Mouse (Mus musculus): ENCODE data around the gene Abi3.
"Not testable (repeated sequence)": the region's sequence is repeated elsewhere in the genome, so short reads cannot be mapped to it uniquely, and the experiment has no call there.

Gene Abi3

DNA sequence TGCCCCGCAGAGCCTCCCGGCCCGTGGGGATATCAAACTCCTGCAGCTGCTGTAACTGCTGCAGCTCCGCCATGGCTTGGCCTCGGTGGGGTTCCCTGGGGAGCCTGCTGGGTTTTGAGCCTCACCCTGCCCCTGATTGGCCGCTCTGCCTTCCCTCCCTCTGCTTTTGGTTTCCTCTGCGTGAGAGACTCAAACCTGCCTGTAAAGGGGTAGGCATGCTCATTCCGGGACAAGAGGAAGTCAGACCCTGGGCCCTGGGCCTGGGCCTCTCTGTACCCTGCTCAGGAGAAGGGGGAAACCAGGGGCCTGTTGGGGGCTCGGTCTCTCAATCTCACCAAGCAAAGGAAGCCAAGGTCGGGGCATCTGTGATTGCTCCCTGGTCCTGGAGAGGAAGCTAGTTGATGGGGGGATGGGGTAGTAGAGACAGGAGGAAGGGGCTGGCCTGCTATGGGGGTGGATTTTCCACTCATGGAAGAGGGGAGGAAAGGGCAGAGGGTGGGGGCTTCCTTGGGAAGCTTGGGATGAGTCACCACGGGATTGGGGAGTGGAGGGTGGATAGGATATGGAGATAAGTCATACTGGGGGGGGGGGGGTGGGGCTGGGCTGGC is at the start of gene Abi3:
Gene Abi3 (minus strand): TSS at position 403 of the 608 bp plus-strand sequence.
- DNase-seq (ENCODE audit: low spot score in 2 of 2) = peak; percentile 66 to 76

DNA sequence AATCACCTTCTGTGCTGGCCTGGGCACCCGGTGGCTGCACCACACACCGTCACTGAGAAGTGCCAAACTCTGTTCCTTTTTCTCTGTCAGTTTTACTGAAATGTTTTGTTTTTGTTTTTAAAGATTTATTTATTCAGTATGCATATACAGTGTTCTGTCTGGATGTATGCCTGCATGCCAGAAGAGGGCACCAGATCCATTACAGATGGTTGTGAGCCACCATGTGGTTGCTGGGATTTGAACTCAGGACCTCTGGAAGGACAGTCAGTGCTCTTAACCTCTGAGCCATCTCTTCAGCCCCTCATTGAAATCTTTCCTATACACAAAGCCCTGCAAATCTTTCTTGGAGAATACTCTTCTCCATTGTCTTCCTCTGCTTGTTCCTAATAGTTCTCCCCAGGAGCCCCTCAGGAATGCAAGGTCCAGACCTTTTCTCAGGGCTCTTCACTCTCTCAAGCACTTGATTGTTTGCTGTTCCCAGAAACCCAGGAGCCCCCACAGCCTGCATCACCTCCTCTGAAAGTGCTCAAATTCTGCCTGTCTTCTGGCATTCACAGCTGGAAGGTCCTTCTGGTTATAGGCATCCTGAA is 48.3 kb upstream of the Abi3 start:
- DNase-seq (ENCODE audit: low spot score in 2 of 2) = no peak

DNA sequence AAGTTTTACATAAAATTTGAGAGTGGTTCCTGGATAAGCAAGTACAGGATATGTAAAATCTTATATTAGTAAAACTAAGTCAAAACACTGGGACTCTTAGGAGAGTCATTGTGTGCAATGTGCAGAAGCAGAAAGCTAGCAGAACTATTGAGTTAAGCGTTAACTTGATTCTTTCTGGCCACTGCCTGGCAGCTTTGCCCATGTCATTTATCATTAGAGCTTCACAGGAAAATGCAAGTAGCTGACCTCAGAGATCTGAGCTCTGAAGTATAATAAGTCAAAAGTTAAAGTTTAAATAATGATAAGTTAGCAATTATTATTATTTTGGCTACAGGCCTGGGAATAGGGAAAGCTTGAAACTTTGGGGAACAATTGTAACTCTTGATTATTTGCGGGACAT is 37.6 kb upstream of the Abi3 start:
- DNase-seq (ENCODE audit: low spot score in 2 of 2) = not testable (repeated sequence)

DNA sequence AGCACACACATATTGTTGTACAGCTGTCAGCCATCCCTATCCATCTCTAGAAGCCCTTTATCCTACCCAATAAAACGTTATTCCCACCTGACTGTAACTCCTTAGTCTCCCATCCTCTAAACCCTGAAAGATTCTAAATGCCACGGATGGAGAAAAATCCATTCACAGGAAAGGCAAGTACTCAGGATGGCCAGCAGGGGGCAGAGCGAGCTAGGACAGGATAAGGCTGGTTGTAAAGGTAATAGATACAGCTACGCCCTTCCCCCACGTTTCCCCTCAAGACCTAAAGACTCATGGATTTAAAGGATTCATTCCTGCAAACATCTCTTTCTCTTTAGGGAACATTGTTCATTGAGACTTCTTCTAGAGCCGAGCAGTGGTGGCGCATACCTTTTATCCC is 34.0 kb upstream of the Abi3 start:
- DNase-seq (ENCODE audit: low spot score in 2 of 2) = peak in 1 of 2 experiments; percentile 16

DNA sequence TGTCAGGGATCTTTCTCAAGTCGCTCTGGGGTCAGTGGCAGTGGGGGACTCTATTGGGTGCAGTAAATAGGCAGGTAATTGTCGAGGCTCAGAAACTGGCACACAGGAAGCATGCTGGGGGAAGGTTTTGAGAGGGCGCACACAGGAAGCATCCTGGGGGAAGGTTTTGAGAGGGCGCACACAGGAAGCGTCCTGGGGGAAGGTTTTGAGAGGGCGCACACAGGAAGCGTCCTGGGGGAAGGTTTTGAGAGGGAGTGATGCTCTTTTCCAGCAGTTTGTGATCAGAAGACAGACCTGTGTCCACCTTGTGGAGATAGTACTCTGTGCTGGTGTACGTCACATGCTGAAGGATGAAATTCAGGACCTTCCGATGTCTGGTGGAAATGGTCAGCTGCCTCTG is 33.5 kb upstream of the Abi3 start:
- no peak for DNase-seq (ENCODE audit: low spot score in 2 of 2)

DNA sequence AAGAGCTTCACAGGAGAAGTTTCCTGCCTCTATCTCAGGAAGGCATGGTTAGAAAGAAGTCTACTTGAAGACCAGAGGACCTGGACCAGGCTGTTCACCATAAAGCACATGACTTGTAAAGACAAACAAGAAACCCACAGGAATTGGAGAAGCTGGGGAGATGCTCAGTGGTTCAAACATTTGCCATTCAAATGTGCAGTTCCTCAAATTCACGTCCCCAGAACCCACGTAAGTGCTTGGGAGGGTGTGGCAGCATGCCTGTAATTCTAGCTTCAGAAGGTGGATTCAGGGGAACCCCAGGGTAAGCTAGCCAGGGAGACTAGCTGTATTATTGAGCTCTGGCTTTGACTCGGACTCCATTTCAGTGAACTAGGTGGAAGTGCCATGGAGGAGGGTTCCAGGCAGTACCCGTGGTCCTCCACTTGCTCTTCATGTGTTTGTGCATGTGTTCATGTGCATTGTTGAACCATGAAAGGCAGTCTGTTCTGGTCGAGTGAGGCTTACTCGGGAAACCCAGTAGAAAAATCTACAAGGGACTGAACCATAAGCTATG is 27.7 kb upstream of the Abi3 start:
- no peak for DNase-seq (ENCODE audit: low spot score in 2 of 2)

DNA sequence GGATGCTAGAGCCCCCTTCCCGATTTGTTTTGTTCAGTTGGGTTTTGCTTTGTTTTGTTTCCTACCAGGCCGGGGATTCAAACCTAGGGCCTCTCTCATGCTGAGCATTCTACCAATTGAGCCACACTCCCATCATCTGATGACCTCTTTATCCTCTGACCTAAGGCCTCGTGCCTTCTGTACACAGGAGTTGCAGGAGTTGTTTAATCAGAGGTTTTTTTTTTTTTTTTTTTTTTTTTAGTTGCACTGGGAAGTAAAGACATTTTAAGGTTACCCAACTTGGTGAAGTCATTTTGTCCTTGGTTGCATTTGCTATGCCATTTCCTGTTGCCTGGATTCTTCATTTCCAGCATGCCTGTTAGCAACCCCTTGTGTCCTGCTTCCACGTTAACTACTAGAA is 27.2 kb upstream of the Abi3 start:
- no peak for DNase-seq (ENCODE audit: low spot score in 2 of 2)

DNA sequence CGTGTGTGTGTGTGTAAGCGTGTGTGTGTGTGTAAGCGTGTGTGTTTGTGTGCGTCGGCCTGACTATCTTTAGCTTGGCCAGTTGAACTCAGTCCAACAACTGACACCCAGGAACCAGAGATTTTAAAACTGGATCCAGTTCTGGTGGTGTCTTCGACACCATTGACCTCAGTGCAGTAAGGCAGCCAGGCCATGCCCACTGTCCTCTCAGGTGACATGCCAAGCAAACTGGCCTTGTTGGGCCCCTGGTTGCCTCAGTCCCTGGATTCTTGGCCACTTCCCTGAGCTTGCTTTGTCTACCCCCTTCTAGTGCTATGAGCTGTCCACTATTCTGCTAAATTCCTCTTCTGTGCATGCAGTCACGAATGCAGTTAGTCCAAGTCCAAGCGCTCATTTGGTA is 19.1 kb upstream of the Abi3 start:
- no peak for DNase-seq (ENCODE audit: low spot score in 2 of 2)

DNA sequence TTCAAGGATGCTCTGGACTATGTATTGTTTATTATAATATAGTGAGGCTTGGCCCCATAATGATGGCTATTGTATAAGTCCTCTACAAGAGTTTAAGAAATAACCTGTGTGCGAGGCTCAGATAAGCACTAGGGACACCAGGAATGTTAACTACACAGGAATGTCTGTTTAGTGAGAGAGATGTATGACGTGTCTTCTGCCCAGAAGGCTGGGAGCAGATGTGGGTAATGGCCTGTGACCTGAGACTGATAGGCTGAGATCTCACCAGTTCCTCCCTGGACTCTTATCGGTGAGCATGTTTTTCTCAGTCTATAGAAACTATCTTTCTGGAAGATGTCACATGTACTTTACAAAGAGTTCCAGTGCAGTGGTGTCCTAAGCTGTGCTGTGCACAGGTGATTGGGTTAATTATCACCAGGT is 17.8 kb upstream of the Abi3 start:
- no peak for DNase-seq (ENCODE audit: low spot score in 2 of 2)

DNA sequence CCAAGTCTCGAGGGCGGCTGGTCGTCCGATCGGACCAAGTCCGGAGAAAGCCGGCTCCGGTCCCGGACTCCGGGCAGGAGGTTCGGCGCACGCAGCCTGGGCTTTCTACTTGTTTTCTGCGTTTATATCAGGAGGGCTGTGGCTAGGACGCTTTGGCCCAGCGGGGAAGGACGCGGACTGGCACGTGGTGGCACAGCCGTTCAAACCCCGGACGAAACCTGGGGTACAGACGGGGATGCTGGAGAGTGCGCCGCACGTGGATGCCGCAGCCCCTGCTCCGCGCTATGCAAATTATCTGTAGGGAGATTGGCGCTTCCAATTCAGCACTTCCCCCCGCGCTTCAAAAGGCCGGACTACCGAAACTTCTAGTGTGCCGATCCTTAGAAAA is 17.2 kb upstream of the Abi3 start:
- DNase-seq (ENCODE audit: low spot score in 2 of 2) = no peak

DNA sequence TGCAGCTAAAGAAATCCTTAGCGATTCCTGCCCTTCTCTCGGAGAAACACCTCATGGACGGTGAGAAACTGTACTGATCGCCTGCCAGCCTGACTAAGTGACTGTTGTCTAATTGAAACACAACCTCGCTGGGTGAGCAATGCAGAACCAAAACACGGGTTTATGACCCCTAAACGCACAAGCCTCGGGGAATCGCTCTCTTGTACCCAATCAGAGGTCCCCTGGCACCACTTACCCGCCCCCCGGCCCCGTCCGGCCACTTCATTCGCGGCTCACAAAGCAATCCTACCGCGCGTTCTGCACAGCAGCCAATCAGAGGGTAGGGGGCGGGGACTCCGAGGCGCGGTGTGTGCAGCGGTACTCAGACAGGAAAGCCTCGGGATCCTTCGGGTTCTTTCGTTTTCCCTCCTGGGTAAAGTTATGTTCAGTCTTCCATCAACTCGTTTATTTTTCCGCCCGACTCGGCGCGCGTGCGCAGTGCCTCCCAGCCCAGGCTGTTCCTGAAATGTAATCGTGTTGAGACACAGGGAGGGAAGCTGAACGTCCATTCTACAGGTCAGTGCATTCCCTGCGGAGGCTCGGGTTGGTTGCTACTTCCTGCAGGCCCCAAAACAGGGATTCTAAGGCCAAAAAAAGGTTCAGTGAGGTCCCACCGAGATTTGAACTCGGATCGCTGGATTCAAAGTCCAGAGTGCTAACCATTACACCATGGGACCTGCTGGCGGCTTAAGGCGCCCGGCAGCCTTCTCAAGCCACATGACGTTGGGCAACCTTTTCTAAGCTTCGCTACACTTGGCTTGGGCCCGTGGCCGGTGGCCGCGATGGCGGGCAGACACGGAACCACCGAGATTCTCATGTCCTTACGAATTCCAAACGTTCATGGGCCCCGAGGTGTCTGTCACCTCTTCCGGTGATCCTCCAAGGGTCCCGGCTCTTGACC is 16.5 kb upstream of the Abi3 start:
- DNase-seq (ENCODE audit: low spot score in 2 of 2) = peak; percentile 98

DNA sequence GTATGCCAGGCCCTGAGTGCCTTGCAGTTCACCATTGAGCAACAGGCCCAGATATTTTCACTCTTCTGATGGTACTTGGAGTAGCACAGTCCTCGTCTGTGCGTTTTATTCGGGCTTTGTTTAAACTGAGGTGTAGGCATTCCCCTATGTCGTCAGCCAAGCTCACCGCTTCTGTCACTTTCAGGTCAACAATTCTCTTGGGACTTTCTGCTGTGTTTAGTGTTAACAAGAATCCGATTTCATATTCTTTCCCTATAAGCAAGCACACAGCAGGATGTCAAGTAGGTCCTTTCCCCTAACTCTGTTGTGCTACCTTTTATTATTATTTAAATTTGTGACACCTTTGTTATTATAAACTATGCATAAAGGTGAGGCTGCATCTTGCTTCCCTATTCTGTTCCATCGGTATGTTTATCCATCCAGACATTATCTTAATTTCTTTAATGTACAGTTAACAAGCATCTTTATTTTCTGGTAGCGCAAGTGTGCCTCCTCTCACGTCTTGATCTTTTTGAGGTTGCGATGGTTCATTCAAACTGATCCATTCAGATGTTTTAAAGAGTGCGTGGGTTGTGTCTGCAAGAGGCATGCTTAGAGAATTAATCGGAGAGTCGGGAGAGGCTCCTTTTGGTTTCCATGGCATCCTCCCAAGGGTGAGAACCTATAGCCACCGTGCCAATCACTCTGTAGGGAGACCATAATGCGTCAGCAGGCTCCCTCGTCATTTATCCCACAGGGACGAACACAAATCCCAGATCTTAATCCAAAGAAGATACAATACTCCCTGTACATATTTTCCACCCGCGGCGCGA is 15.6 kb upstream of the Abi3 start:
- DNase-seq (ENCODE audit: low spot score in 2 of 2) = no peak

DNA sequence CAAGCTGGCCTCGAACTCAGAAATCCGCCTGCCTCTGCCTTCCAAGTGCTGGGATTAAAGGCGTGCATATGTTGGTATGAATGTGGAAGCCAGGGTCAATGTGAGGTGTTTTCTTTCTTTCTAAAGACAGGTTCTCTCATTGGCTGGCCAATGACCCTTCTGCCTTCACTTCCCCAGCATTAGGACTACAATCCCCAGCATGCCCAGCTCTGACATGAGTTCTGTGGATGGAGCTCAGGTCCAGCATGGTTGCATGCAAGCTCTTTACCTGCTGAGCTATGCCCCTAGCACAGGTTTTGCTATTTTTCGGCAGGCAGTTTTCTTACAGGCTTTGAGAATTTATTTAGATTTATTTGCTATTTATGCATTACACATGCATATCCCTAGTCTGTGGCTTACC is 15.0 kb upstream of the Abi3 start:
- DNase-seq (ENCODE audit: low spot score in 2 of 2) = no peak

DNA sequence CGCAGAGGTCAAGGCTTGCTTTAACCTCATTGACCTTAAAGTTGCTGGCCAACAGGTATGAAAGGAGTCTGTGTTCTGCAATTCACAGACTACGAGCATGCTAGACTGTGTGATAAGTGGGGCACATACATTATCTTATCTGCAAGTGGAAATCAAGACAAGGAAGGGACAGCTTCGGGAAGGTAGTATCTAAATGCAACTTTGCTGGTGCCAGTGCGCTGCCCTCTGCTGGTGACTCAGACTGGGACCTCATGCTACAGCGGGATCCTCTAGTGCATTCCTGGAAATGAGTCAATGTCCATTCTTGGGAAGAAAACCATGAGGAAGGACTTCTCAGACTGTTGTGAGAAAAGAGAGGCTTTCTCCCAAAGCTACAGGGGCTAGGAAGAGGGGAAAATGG is 11.4 kb upstream of the Abi3 start:
- DNase-seq (ENCODE audit: low spot score in 2 of 2) = peak in 1 of 2 experiments; percentile 59

DNA sequence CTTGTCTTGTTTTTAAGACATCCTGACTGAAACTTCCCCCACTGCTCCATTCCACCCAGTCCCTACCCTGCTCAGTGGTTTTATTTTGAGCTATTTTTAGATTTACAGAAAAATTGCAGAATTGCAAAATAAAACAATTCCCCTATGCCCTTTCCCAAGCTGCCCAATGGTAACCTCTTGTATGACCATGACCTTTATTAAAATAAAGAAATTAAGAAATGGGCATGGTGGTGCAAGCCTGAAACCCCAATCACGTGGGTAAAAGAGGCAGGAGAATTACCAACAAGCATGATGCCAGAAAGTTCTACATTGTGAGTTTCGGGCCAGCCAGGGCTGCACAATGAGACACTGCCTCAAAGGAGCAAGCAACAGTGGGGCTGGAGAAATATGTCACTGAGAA is 8.6 kb upstream of the Abi3 start:
- no peak for DNase-seq (ENCODE audit: low spot score in 2 of 2)

DNA sequence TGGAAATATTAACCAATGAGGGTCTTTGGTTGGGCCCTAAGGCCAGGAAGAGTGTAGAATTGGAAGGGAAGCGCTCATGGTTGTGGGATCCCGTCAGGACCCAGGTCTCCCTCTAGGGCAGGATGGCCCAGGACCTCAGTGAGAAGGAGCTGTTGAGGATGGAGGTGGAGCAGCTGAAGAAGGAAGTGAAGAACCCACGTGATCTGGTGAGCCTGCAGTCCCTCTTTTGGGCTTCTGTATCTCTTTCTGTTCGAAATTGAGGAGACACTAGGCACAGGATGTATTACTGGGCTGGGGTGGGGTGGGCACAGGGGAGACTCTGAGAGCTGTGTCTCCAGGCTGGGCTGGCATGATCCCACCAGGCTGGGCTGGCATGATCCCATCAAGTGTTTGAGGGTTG is 2.7 kb upstream of the Abi3 start:
- no peak for DNase-seq (ENCODE audit: low spot score in 2 of 2)

DNA sequence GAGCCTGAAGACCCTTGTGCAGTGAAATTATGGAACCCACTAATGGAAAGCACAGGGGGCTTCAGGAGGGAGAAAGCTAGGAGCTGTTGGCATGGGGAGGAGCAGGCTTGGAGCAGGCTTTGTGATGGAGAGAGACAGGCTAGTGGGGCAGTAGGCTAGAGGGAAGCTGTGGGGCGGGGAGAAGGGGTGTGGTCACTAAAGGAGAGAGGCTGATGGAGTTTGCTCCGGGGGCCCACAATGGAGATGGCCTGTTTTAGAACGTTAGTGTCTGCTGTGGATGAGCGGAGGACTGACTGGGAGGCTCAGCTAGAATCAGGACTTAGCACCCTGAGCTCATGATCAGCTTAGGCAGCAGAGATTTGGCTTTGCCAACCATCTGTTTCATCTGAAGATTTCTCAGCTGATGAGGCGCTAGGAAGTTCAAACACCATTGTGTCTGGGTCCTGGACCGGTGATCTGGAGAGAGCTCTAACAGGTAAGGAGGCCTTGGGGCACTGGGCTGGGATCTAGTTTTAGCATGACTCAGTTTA is 1.2 kb upstream of the Abi3 start:
- no peak for DNase-seq (ENCODE audit: low spot score in 2 of 2)

DNA sequence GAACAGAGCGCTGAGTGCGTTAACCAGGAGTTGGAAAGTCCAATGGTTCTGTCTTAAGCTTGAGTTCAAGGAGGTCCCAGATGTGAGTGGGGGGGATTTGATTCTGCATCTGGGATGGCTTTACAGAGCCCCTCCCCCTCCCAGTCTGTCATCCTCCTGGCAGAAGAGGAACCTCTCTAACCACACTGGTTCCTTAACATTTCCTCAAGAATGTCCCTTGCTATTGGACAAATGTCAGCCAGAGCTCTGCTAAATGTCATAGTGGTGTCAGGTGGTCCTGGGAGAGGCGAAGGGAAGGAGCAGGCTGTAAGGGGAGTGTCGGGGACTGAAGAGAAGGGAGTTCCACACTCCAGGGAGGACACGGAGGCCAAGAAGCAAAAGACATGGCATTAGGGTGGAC is 677 bp upstream of the Abi3 start:
- no peak for DNase-seq (ENCODE audit: low spot score in 2 of 2)

DNA sequence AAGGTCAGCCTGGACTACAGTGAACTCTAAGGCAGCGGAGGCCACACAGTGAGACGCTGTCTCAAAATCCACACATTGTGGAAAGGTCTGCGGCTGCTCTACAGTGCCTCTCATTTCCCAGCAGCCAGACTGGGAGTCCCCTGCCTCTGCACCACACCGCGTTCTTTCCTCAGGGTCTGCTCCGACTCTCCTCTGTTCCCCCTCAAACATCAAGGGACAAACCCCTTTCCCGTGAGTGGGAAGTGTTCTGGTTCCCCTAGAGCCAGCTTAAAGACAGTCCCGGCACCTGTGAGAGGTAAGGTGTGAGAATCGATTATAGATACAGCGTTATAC is 812 bp downstream of the Abi3 start:
- no peak for DNase-seq (ENCODE audit: low spot score in 2 of 2)

DNA sequence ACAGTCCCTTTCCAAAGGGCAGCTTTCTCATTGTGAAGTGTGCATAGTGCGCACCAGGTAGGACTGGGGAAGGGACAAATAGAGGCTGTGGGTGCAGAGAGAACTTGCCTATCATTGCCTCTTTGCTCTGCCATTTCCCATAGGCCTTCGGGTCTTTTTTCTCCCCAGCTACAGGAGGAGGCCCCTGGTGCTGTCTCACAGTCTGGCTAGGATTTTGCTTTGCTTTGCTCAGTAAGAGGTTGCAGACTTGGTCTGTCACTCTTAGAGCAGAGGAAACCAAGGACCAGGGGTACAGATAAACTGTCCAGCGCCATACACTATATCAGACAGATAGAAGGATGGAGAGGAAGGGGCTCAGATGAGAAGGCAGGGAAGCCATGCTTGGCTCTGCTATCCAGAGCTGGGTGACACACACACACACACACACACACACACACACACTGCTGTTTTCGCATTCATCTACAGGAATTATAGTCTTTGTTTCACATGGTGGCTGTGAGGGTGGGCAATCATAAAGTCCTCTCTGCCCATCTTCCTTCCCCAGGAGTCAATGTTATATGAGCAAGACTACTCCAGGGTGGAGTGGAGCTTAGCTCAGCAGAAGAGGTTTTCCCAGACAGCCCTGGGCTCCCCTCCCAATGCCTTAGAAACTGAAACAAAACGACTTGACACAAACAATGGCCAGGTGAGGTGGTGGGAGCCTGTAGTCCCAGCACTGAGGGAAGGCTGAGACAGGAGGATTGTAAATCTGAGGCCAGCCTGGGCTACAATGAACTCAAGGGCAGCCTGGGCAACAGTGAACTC is 1.4 kb downstream of the Abi3 start:
- no peak for DNase-seq (ENCODE audit: low spot score in 2 of 2)

Measured in heart, adult 9 months (tissue).